Mouse (Mus musculus): Measurements from ENCODE around the gene Igfbp2.

DNA sequence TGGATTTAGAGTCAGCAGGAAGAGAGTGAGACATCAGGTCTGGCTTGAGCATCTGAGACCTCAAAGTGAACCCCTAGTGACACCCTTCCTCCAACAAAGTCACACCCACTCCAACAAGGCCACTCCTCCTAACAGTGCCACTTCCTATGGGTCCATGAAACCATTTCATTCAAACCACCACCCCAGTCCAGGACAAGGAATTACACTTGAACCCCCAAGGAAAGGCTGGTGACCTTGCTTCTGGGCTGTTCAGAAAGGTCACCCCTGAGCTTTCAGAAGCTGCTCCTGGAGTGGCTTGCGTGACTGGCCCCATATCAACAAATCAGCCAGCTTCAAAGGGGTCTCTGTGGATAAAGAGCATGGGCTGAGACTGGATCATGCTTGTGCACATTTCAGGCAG, 29.5 kb downstream of the Igfbp2 start:
- no peak for TF ChIP-seq POLR2A (IDR thresholded peaks at IDR 0.05; ENCODE audit: insufficient read depth, low read length)
- TF ChIP-seq CTCF (IDR thresholded peaks at IDR 0.05; ENCODE audit: low read depth, low read length): no peak
- no peak for TF ChIP-seq EP300 (IDR thresholded peaks at IDR 0.05; ENCODE audit: insufficient read depth, low read depth, low read length)
